ENCODE assay signal across 7 mouse cellular contexts in the genomic region with DNA sequence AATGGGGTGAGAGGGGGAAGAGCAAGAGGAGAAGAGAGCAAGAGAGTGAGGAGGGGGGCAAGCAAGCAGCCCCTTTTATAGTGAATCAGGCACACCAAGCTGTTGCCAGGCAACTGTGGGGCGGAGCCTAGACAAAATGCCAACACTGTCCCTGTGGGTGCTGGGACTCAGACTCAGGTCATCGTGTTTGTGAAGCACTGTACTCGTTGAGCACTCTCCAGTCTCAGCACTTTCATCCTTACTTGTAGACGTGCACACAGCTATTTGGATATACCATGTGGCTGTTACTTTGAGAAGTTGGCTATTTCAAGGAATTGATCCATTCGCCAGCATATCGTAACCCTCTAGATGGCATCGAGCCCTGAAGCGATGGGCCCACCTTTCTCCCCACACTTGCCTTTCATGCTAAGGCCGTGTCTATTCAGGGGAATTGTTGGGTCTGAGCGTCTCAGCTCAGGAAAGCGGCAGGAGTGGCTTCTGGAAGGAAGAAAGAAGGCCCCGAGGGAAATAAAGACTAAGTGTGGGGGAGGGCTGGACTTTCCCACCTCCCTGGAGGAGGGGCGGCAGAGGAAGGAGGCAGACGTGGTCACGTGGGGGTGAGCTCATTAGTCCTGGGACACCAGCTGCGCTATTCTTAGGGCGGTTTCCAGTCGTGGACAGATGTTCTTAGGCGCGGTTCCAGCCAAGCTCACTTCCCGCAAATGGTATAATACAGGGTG. TPM values are rescaled to one million over a fixed set of nuclear protein-coding genes. Genes with fewer than 3 reads are reported as not detected.
DNase-seq lines count a peak whose midpoint lies in the region; ATAC-seq and TF ChIP-seq lines count a peak whose summit lies in the region.

No protein-coding gene starts in this region.

- peak; percentile 53 for DNase-seq in Muller cell, postnatal 12 days (ENCODE audit: inconsistent ontology term)
- DNase-seq in c-Kit-positive CD71-negative TER-119-negative erythroid progenitor cells, embryonic 14.5 days (ENCODE audit: low read depth): peak; percentile 78
- DNase-seq in gastrocnemius, adult 8-10 months (ENCODE audit: low spot score in 2 of 2): peak; percentile 77 to 88
- DNase-seq in spleen, adult 2 months (ENCODE audit: low read depth in 1 of 2, low spot score in 2 of 2): peak; percentile 64 to 78

- no peak for TF ChIP-seq CTCF in spleen, adult 2 months (IDR thresholded peaks at IDR 0.05; ENCODE audit: extremely low read depth, insufficient read depth, insufficient read length, insufficient replicate concordance)

- H3K9me3 ChIP-seq in hindbrain, embryonic 16.5 days (ENCODE audit: control insufficient read depth, low read length): no peaks in the 10 kb centered on the region
- H3K9me3 ChIP-seq in limb, embryonic 12.5 days: no peaks in the 10 kb centered on the region
- no peaks in the 10 kb centered on the region for H3K9me3 ChIP-seq in midbrain, embryonic 12.5 days

- peak overlapping the region; percentile 37 for H3K9ac ChIP-seq in hindbrain, embryonic 16.5 days (ENCODE audit: low read depth, low read length)
- H3K9ac ChIP-seq in limb, embryonic 12.5 days (replicated peaks): peak overlapping the region; percentile 45; the same call in 1 of the 2 replicates
- peak overlapping the region; percentile 49; the same call in 1 of the 2 replicates for H3K9ac ChIP-seq in midbrain, embryonic 12.5 days (replicated peaks)

- peak overlapping the region; percentile 2; the same call in 1 of the 2 replicates for H3K4me3 ChIP-seq in hindbrain, embryonic 16.5 days (ENCODE audit: low read length)
- peak overlapping the region; percentile 29 for H3K4me3 ChIP-seq in limb, embryonic 12.5 days (replicated peaks)
- H3K4me3 ChIP-seq in midbrain, embryonic 12.5 days: peak overlapping the region; percentile 22
- peak overlapping the region; percentile 51 for H3K4me3 ChIP-seq in spleen, adult 2 months (ENCODE audit: extremely low read depth, insufficient read depth, insufficient read length)

- H3K4me2 ChIP-seq in hindbrain, embryonic 16.5 days (ENCODE audit: low read length): peak overlapping the region; percentile 49
- H3K4me2 ChIP-seq in limb, embryonic 12.5 days: peak overlapping the region; percentile 69
- H3K4me2 ChIP-seq in midbrain, embryonic 12.5 days (replicated peaks): peak overlapping the region; percentile 54

- no peaks in the 10 kb centered on the region for H3K36me3 ChIP-seq in hindbrain, embryonic 16.5 days (ENCODE audit: control insufficient read depth, insufficient read depth, low read length)
- 0 out of 2 replicates have a peak, but pooled peaks cover 4% of the 10 kb centered on the region for H3K36me3 ChIP-seq in limb, embryonic 12.5 days
- H3K36me3 ChIP-seq in midbrain, embryonic 12.5 days: no peaks in the 10 kb centered on the region
- peaks cover 1% of the 10 kb centered on the region; the same call in 1 of the 2 replicates for H3K36me3 ChIP-seq in spleen, adult 2 months (ENCODE audit: control insufficient read depth, insufficient read depth, low read length)

- peak; percentile 55 for ATAC-seq in hindbrain, embryonic 16.5 days
- ATAC-seq in limb, embryonic 12.5 days (ENCODE audit: insufficient number of reproducible peaks, insufficient read depth, low FRiP score, low TSS enrichment, low read depth): peak; percentile 57
- ATAC-seq in midbrain, embryonic 12.5 days (ENCODE audit: low FRiP score, low read depth): peak; percentile 77

- H3K27ac ChIP-seq in hindbrain, embryonic 16.5 days (ENCODE audit: low read depth, low read length): peak overlapping the region; percentile 77
- H3K27ac ChIP-seq in limb, embryonic 12.5 days: peak overlapping the region; percentile 85
- peak overlapping the region; percentile 94 for H3K27ac ChIP-seq in midbrain, embryonic 12.5 days (replicated peaks)
- H3K27ac ChIP-seq in spleen, adult 2 months (ENCODE audit: insufficient read depth, low read length): peak overlapping the region; percentile 84

- no peaks in the 10 kb centered on the region for H3K27me3 ChIP-seq in hindbrain, embryonic 16.5 days (replicated peaks; ENCODE audit: control insufficient read depth, insufficient read depth, low read length)
- H3K27me3 ChIP-seq in limb, embryonic 12.5 days: no peaks in the 10 kb centered on the region
- H3K27me3 ChIP-seq in midbrain, embryonic 12.5 days: no peaks in the 10 kb centered on the region
- no peaks in the 10 kb centered on the region for H3K27me3 ChIP-seq in spleen, adult 2 months (ENCODE audit: control insufficient read depth, insufficient read depth, low read length)

- TF ChIP-seq POLR2A in spleen, adult 2 months (IDR thresholded peaks at IDR 0.05; ENCODE audit: low read depth, low read length): no peak

- peaks cover 46% of the 10 kb centered on the region for H3K4me1 ChIP-seq in hindbrain, embryonic 16.5 days (ENCODE audit: control insufficient read depth, insufficient read depth, low read depth, low read length)
- H3K4me1 ChIP-seq in limb, embryonic 12.5 days (replicated peaks): peaks cover 60% of the 10 kb centered on the region
- peaks cover 81% of the 10 kb centered on the region for H3K4me1 ChIP-seq in midbrain, embryonic 12.5 days
- H3K4me1 ChIP-seq in spleen, adult 2 months (ENCODE audit: control insufficient read depth, insufficient read depth, insufficient read length): peaks cover 32% of the 10 kb centered on the region

- WGBS in hindbrain, embryonic 16.5 days: under 1% methylated on average over 21 of the region's 21 CpGs
- WGBS in limb, embryonic 12.5 days: under 1% methylated on average over 21 of the region's 21 CpGs
- WGBS in midbrain, embryonic 12.5 days: under 1% methylated on average over 21 of the region's 21 CpGs
- 5% methylated on average over 21 of the region's 21 CpGs for WGBS in spleen, adult 2 months

RNA-seq across cellular contexts. Expression of a gene that starts 16.5 kb away (rescaled TPM):
- 100 to 1,000 TPM; 133 to 200 (median 169) TPM for total RNA-seq in gastrocnemius, adult 8-10 months (2022)
- 57.8 and 59.3 TPM in 2 replicates for polyA plus RNA-seq in hindbrain, embryonic 16.5 days (2015; fragmentation: Nextera tagmentation; extraction: Ambion mirVana)
- polyA plus RNA-seq in limb, embryonic 12.5 days (2016; fragmentation: Nextera tagmentation; extraction: Ambion mirVana): 15.2 and 16.3 TPM in 2 replicates
- 38.0 and 42.2 TPM in 2 replicates for polyA plus RNA-seq in midbrain, embryonic 12.5 days (2016; fragmentation: Nextera tagmentation; extraction: Ambion mirVana)
- polyA plus RNA-seq in spleen, adult 2 months (2012; rRNA removed): 31.0 and 43.6 TPM in 2 replicates

RNA-seq across cellular contexts. Expression of a gene that starts 36.8 kb away (rescaled TPM):
- total RNA-seq in gastrocnemius, adult 8-10 months (2022): under 1 TPM in 1 of 4 experiments, not detected in 3; 0.44 TPM
- polyA plus RNA-seq in hindbrain, embryonic 16.5 days (2015; fragmentation: Nextera tagmentation; extraction: Ambion mirVana): 75.8 and 79.9 TPM in 2 replicates
- polyA plus RNA-seq in limb, embryonic 12.5 days (2016; fragmentation: Nextera tagmentation; extraction: Ambion mirVana): 193 and 212 TPM in 2 replicates
- polyA plus RNA-seq in midbrain, embryonic 12.5 days (2016; fragmentation: Nextera tagmentation; extraction: Ambion mirVana): 193 and 218 TPM in 2 replicates
- 0.39 and 0.48 TPM in 2 replicates for polyA plus RNA-seq in spleen, adult 2 months (2012; rRNA removed)

Comparison
In these comparisons a context has a peak if more than half of its experiments do, and no peak if none do; other contexts are left out.
1. Peak in every context shown above with its lines: DNase-seq, ATAC-seq, H3K4me3 ChIP-seq and H3K27ac ChIP-seq.
2. RNA of a gene that starts 36.8 kb away (polyA plus RNA-seq): 193 to 218 TPM in midbrain, embryonic 12.5 days, 193 to 212 TPM in limb, embryonic 12.5 days and 75.8 to 79.9 TPM in hindbrain, embryonic 16.5 days; 0.39 to 0.48 TPM in spleen, adult 2 months; every median in the first group is over 10 times any median in the second.